Mouse (Mus musculus) CD4-positive, CD25-positive, alpha-beta regulatory T cell, adult 2 months (primary cell): ENCODE measurements around the gene Vps54.

Experiments used
- DNase-seq: peaks from one replicate; pipeline ENCODE4 v3.0.0-alpha.2; 2012; ENCODE audit warnings: low read depth, low spot score

Gene Vps54

DNA sequence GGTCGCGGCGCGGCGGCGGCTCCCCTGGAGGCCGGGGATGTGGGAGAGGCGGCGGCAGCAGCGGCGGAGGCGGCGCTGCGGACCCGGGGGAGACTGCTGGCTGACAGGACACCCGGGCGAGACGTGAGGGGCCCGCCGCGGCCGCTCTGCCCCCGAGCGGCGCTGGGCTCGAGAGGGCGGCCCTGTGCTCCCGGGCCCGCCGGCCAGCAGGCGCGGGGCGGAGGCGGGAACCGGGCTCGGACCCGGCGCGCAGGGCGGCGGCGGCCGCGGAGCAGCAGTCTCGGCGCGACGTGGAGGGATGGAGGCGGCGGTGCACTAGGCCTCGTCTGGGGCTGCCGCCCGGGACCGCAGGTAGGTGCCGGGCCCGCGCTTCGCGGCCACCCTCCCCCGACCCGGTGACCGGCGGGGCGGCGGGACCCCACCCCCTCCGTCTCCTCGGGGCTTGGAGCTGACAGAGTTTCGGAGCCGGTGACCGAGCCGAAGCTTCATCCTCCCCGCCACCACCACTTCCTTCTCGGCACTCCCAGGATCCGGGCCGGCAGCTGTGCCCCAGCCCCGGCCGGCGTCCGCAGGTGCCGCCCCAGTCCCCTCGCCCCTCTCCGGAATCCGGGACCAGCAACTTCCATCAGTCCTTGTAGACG lies at the start of gene Vps54:
Gene Vps54, plus strand, starts transcription at position 261 of the 641 bp plus-strand sequence.
- peak; percentile 63 for DNase-seq

GRCm38 (mm10) chr11:21191821-21192220 lies 47.3 kb upstream of the Vps54 start:
- peak; percentile 26 for DNase-seq

DNA sequence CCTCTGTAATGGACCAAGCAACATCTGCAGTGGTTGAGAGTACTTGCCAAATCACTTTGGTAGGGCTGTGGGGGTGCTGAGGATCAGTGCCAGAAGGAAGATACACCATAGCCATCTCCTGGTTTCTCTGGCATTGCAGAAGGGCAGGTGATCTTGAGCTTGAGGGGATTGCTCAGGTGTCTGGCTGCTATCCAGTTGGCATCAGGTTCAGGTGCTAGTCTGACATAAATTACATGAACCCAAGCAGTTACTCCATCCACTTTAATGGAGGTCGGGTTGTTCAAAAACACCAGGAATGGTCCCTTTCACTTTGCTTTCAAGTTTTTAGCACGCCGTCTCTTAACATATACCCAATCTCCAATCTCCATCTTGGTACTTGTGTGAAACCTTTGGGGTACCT lies 44.2 kb upstream of the Vps54 start:
- no peak for DNase-seq

- no peak for DNase-seq
These were observed 30.0 kb upstream of the Vps54 start for GRCm38 (mm10) chr11:21209046-21209445.

DNA sequence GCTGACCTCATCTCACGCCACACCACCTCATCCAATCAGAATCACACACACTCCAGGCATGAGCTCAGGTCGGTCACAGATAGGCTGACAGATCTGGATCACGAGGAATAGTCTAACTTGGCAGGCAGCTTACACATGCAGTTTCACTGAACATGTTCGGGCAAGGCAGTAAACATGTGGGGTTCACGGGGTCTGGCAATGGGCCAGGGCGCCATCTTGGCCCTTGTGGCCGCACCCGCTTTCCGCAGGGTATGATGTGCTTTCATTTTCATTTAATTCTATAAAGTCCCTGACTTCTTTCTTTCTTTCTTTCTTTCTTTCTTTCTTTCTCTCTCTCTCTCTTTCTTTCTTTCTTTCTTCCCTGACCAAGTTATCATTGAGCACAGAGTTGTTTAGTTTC lies 29.4 kb upstream of the Vps54 start:
- DNase-seq: peak; percentile 46

- DNase-seq: no peak
These were observed 21.7 kb upstream of the Vps54 start for GRCm38 (mm10) chr11:21217419-21217818.

- peak; percentile 45 for DNase-seq
These were observed 19.8 kb upstream of the Vps54 start for GRCm38 (mm10) chr11:21219281-21219680.

- DNase-seq: peak; percentile 54
These were observed 19.1 kb upstream of the Vps54 start for GRCm38 (mm10) chr11:21219851-21220587.

GRCm38 (mm10) chr11:21220754-21221153 lies 18.3 kb upstream of the Vps54 start:
- peak; percentile 69 for DNase-seq

- DNase-seq: peak; percentile 38
These were observed 17.7 kb upstream of the Vps54 start for GRCm38 (mm10) chr11:21221396-21221795.

DNA sequence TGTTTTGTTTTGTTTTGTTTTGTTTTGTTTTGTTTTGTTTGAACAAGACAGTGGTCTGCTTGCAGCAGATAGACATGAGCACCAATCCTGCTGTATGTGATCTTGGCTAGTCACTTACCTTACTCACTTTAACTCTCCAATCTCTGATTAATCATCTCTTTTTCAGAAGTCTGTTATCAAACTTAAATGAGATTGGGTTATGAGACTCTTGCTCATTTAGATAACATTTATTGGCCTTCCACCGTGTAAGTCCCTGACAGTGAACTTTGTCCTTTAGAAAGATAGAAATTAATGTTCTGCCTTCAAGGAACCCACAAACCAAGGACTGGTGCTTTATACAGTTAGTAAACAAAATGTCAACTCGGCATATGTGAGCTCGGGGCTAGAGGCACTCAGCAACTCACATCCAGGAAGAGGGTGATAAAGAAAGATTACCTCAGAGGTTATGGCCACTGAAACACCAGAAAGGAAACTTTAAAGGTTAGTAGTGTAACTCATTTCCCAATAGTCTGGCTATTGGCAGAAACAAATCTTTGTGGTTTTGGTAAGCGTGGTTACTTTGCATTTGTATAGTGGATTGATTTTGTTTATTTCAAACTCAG lies 16.4 kb upstream of the Vps54 start:
- peak; percentile 63 for DNase-seq

DNA sequence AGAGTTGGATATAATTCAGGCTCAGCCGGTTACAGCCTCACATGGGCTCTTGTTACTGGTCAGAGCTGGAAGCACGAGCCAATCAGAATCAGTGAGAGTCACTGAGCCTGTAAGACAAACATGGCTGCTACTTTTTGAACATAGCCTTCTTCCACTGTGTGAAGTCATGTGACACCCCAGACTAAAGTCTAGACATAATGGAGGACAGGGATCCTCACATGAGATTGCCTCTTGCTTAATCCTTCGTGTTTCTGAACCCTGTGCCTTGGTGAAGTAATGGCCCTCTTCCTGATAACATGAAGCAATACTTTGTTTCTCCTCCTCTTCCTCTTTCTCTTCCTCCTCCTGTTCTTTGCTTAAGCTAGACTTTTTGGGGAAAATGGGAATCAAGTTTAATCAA lies 15.5 kb upstream of the Vps54 start:
- no peak for DNase-seq

GRCm38 (mm10) chr11:21224041-21224440 lies 15.0 kb upstream of the Vps54 start:
- peak; percentile 55 for DNase-seq

GRCm38 (mm10) chr11:21224446-21224845 lies 14.6 kb upstream of the Vps54 start:
- no peak for DNase-seq

- no peak for DNase-seq
These were observed 14.1 kb upstream of the Vps54 start for GRCm38 (mm10) chr11:21224983-21225382.

GRCm38 (mm10) chr11:21235381-21235780 lies 3.7 kb upstream of the Vps54 start:
- DNase-seq: no peak

- DNase-seq: no peak
These were observed 3.3 kb upstream of the Vps54 start for GRCm38 (mm10) chr11:21235821-21236220.

DNA sequence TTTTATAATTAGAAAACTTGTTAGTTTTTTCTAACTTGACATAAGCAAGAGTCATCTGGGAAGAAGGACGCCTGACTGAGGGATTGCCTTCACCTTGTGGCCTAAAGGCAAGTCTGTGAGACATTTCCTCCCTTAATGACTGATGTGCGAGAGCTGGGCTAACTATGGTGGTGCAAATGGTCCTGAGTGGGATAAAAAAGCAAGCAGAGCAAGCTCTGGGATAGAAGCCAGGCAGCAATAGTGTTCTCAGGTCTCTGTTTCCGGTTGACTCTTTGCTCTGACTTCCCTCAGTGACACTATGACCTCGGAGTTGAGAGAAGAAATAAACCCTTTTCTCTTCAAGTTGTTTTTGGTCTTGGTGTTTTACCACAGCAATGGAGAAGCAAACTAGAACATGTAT lies 2.1 kb upstream of the Vps54 start:
- DNase-seq: peak; percentile 38

GRCm38 (mm10) chr11:21237474-21238278 lies 1.4 kb upstream of the Vps54 start:
- peak; percentile 45 for DNase-seq

DNA sequence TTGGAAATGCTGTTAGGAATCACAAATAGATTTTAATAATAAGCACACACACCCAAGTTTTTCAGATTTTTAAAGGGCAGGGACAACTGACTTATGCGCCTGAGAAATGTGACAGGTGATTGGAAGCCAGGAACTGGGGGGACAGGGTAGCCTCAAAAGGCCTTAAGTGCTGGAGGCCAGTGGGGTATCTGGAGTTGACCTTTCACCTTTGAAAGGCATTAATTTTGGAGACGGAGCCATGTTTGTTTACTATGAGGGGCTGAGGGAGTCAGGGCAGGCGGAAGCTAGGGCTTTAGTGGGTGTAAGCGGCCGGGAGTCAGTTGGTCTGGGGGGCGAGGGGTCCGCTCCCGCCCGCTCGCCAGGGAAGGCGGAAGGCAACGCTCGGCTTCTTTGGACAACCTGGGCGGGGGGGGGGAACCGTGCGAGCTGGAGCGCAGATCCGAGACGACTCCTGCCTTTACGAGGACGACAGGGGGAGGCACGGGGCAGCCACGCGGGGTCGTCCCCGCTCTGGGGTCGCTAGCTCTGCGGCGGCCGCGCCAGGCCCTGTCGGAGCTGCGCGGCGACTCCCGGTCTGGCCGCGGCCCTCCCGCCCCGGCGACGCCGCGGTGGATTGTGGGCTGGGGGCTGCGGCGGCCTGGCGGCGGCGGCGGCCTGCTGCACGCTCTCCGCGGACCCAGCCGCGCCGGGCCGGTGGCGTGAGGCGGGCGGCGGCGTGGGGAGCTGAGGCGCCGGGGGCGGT lies 631 bp upstream of the Vps54 start:
- peak; percentile 70 for DNase-seq
